Mouse (Mus musculus) MEL (cell line): ENCODE data around the gene Dnajc5g. TPM values are rescaled to one million over a fixed set of nuclear protein-coding genes. Genes with fewer than 3 reads are reported as not detected.

Experiments used
- DNase-seq: peaks from one replicate; pipeline ENCODE4 v3.0.0; 2011; ENCODE audit warnings: low read depth, low spot score
- H3K27ac ChIP-seq: 2 replicates; pipeline ENCODE4 v1.5.1; 2012; ENCODE audit warnings: low read depth, mild to moderate bottlenecking, control low read depth, low read length, moderate library complexity; ENCODE audit not compliant: control insufficient read depth
- H3K27me3 ChIP-seq, 2 experiments: fragments of 150-350 bp in 1 of 2; sonication (generic) in 1 of 2; 2 replicates each; pipeline ENCODE4 v1.6.1; 2012; ENCODE audit warnings: low read length in 2 of 2, mild to moderate bottlenecking in 2 of 2, improper control_type of control experiment in 1 of 2, moderate library complexity in 1 of 2; ENCODE audit not compliant: insufficient read depth in 2 of 2, control insufficient read depth in 1 of 2
- H3K36me3 ChIP-seq, 2 experiments: 2 replicates each; pipeline ENCODE4 v1.6.1; 2012 to 2014; ENCODE audit warnings: low read length in 2 of 2, improper control_type of control experiment in 1 of 2, inconsistent platforms in 1 of 2, mild to moderate bottlenecking in 1 of 2; ENCODE audit not compliant: insufficient read depth in 2 of 2, control insufficient read depth in 1 of 2
- H3K4me1 ChIP-seq, 2 experiments: fragments of 150-350 bp in 1 of 2; sonication (generic) in 1 of 2; 2 replicates each; pipeline ENCODE4 v1.6.1; 2012; ENCODE audit warnings: low read length in 2 of 2, improper control_type of control experiment in 1 of 2, mild to moderate bottlenecking in 1 of 2; ENCODE audit not compliant: insufficient read depth in 2 of 2, control insufficient read depth in 1 of 2
- H3K4me3 ChIP-seq, 2 experiments: fragments of 150-350 bp in 1 of 2; sonication (generic) in 1 of 2; 2 replicates each; pipeline ENCODE4 v1.5.1; 2012; ENCODE audit warnings: low read depth in 2 of 2, low read length in 2 of 2, mild to moderate bottlenecking in 2 of 2, moderate library complexity in 2 of 2, control low read depth in 1 of 2, improper control_type of control experiment in 1 of 2; ENCODE audit not compliant: control insufficient read depth in 1 of 2, insufficient read depth in 1 of 2
- H3K79me2 ChIP-seq: 2 replicates; pipeline ENCODE4 v1.6.1; 2012; ENCODE audit warnings: mild to moderate bottlenecking, low read length, moderate library complexity; ENCODE audit not compliant: control insufficient read depth, poor library complexity, insufficient read depth
- H3K9ac ChIP-seq: 2 replicates; pipeline ENCODE4 v1.6.1; 2012; ENCODE audit warnings: low read depth, mild to moderate bottlenecking, control low read depth, low read length, moderate library complexity; ENCODE audit not compliant: control insufficient read depth, poor library complexity, severe bottlenecking
- H3K9me3 ChIP-seq: fragments of 150-350 bp; sonication (generic); replicated peaks from 2 replicates; pipeline ENCODE4 v1.6.1; 2012; ENCODE audit warnings: mild to moderate bottlenecking, low read length, improper control_type of control experiment, moderate library complexity; ENCODE audit not compliant: insufficient read depth
- BHLHE40 ChIP-seq: IDR thresholded peaks from 2 replicates; pipeline ENCODE4 v1.6.1; 2012; ENCODE audit warnings: low read depth, mild to moderate bottlenecking, inconsistent platforms, low read length, improper control_type of control experiment, borderline replicate concordance
- CHD1 ChIP-seq: IDR thresholded peaks from 2 replicates; pipeline ENCODE4 v1.6.1; 2012; ENCODE audit warnings: low read depth, mild to moderate bottlenecking, inconsistent platforms, low read length, improper control_type of control experiment
- CHD2 ChIP-seq: IDR thresholded peaks from 2 replicates; pipeline ENCODE4 v1.6.1; 2011; ENCODE audit warnings: low read length, improper control_type of control experiment
- CTCF ChIP-seq, 3 experiments: IDR thresholded peaks in 2 of 3; conservative IDR thresholded peaks in 1 of 3; 2 replicates each; pipeline ENCODE4 v1.5.1; 2011 to 2012; ENCODE audit warnings: low read length in 3 of 3, low read depth in 2 of 3, mild to moderate bottlenecking in 2 of 3, improper control_type of control experiment in 1 of 3, inconsistent platforms in 1 of 3, mixed read lengths in 1 of 3, moderate library complexity in 1 of 3; ENCODE audit not compliant: control insufficient read depth in 1 of 3, insufficient read depth in 1 of 3, poor library complexity in 1 of 3, severe bottlenecking in 1 of 3
- ELF1 ChIP-seq: IDR thresholded peaks from 2 replicates; pipeline ENCODE4 v1.6.1; 2014; ENCODE audit warnings: low read depth, mild to moderate bottlenecking, inconsistent platforms, low read length, improper control_type of control experiment, moderate library complexity
- GABPA ChIP-seq: IDR thresholded peaks from 2 replicates; pipeline ENCODE4 v1.6.1; 2012; ENCODE audit warnings: low read depth, mild to moderate bottlenecking, inconsistent platforms, low read length, improper control_type of control experiment, moderate library complexity
- GATA1 ChIP-seq: IDR thresholded peaks from 2 replicates; pipeline ENCODE4 v1.6.1; 2011; ENCODE audit warnings: low read depth, low read length, improper control_type of control experiment
- HCFC1 ChIP-seq: IDR thresholded peaks from 2 replicates; pipeline ENCODE4 v1.6.1; 2012; ENCODE audit warnings: low read depth, mild to moderate bottlenecking, inconsistent platforms, low read length, improper control_type of control experiment, moderate library complexity
- KAT2A ChIP-seq: conservative IDR thresholded peaks from 2 replicates; pipeline ENCODE4 v1.6.1; 2012; ENCODE audit warnings: low read depth, low read length, improper control_type of control experiment, inconsistent platforms
- MAX ChIP-seq: IDR thresholded peaks from 2 replicates; pipeline ENCODE4 v1.6.1; 2011; ENCODE audit warnings: low read length, improper control_type of control experiment
- MEF2A ChIP-seq: IDR thresholded peaks from 2 replicates; pipeline ENCODE4 v1.6.1; 2014; ENCODE audit warnings: low read depth, mild to moderate bottlenecking, inconsistent platforms, low read length, improper control_type of control experiment; ENCODE audit not compliant: poor library complexity, insufficient replicate concordance, severe bottlenecking; ENCODE audit errors: extremely low read depth
- MXI1 ChIP-seq: IDR thresholded peaks from 2 replicates; pipeline ENCODE4 v1.6.1; 2011; ENCODE audit warnings: mild to moderate bottlenecking, low read depth, low read length, improper control_type of control experiment
- MYB ChIP-seq: IDR thresholded peaks from 2 replicates; pipeline ENCODE4 v1.6.1; 2011; ENCODE audit warnings: mild to moderate bottlenecking, low read depth, low read length, improper control_type of control experiment
- MYC ChIP-seq: IDR thresholded peaks from 2 replicates; pipeline ENCODE4 v1.6.1; 2011; ENCODE audit warnings: low read depth, mild to moderate bottlenecking, low read length, improper control_type of control experiment, moderate library complexity
- POLR2A ChIP-seq, 2 experiments: IDR thresholded peaks; 2 replicates each; pipeline ENCODE4 v1.6.1; 2011 to 2012; ENCODE audit warnings: low read length in 2 of 2, mild to moderate bottlenecking in 2 of 2, control low read depth in 1 of 2, improper control_type of control experiment in 1 of 2, low read depth in 1 of 2, moderate library complexity in 1 of 2; ENCODE audit not compliant: control insufficient read depth in 1 of 2, insufficient read depth in 1 of 2, poor library complexity in 1 of 2
- RAD21 ChIP-seq: IDR thresholded peaks from 2 replicates; pipeline ENCODE4 v1.6.1; 2011; ENCODE audit warnings: mild to moderate bottlenecking, low read depth, low read length, improper control_type of control experiment
- SIN3A ChIP-seq: IDR thresholded peaks from 2 replicates; pipeline ENCODE4 v1.6.1; 2012; ENCODE audit warnings: low read length, improper control_type of control experiment, inconsistent platforms
- TAL1 ChIP-seq: IDR thresholded peaks from 2 replicates; pipeline ENCODE4 v1.6.1; 2012; ENCODE audit warnings: mild to moderate bottlenecking, inconsistent platforms, low read length, moderate library complexity, mixed read lengths
- TBP ChIP-seq: IDR thresholded peaks from 2 replicates; pipeline ENCODE4 v1.8.0; 2011; ENCODE audit warnings: low read depth, low read length, improper control_type of control experiment
- UBTF ChIP-seq: IDR thresholded peaks from 2 replicates; pipeline ENCODE4 v1.6.1; 2012; ENCODE audit warnings: low read depth, mild to moderate bottlenecking, inconsistent platforms, low read length, improper control_type of control experiment, moderate library complexity, borderline replicate concordance; ENCODE audit not compliant: insufficient read depth
- USF1 ChIP-seq: IDR thresholded peaks from 2 replicates; pipeline ENCODE4 v1.6.1; 2014; ENCODE audit warnings: low read depth, mild to moderate bottlenecking, inconsistent platforms, low read length, improper control_type of control experiment, moderate library complexity
- ZKSCAN1 ChIP-seq: IDR thresholded peaks from 2 replicates; pipeline ENCODE4 v1.6.1; 2012; ENCODE audit warnings: low read depth, mild to moderate bottlenecking, inconsistent platforms, low read length, improper control_type of control experiment, moderate library complexity
- ZMIZ1 ChIP-seq: IDR thresholded peaks from 2 replicates; pipeline ENCODE4 v1.6.1; 2012; ENCODE audit warnings: low read depth, mild to moderate bottlenecking, inconsistent platforms, low read length, improper control_type of control experiment, moderate library complexity
- ZNF384 ChIP-seq: IDR thresholded peaks from 2 replicates; pipeline ENCODE4 v1.6.1; 2012; ENCODE audit warnings: low read depth, mild to moderate bottlenecking, inconsistent platforms, low read length, improper control_type of control experiment
- polyA plus RNA-seq, 2 experiments: library from polyadenylated mRNA; stranded (reverse) in 1 of 2; unstranded in 1 of 2; fragments of >175 nt in 1 of 2; fragments of >200 nt in 1 of 2; gene quantifications; 2 replicates each; pipeline versions ENCODE4 v1.2.1 to v1.2.4; 2012; ENCODE audit warnings: low replicate concordance in 2 of 2, low read depth in 1 of 2; ENCODE audit not compliant: insufficient read length in 2 of 2, insufficient read depth in 1 of 2, missing spikeins in 1 of 2
- total RNA-seq: library from RNA; depleted of rRNA; stranded (reverse); fragments of 300-350 nt; gene quantifications from 2 replicates; pipeline ENCODE4 v1.2.3, GENCODE M21; 2012

Dnajc5g gene
- total and polyA plus RNA-seq, 3 experiments, result not detected

GRCm38 (mm10) chr5:31110781-31111180 is 4.7 kb downstream of the Dnajc5g start (continued):
- TF ChIP-seq GATA1 (no peak), SIN3A (0 out of 2 replicates have a peak, but pooled peaks have one; percentile 31), ZKSCAN1 (no peak), UBTF (no peak), USF1 (no peak), MEF2A (no peak), GABPA (no peak), ELF1 (no peak), POLR2A (IDR thresholded peaks at IDR 0.05; ENCODE audit: control insufficient read depth in 1 of 2, insufficient read depth in 1 of 2, low read depth in 1 of 2, low read length in 2 of 2, poor library complexity in 1 of 2) (no peak), TAL1 (no peak), CTCF (IDR thresholded peaks at IDR 0.05 in 2 of 3, conservative IDR thresholded peaks at IDR 0.05 in 1 of 3; ENCODE audit: control insufficient read depth in 1 of 3, insufficient read depth in 1 of 3, low read depth in 2 of 3, low read length in 3 of 3, poor library complexity in 1 of 3, severe bottlenecking in 1 of 3) (peak; percentile 47 to 78 (median 74)), HCFC1 (no peak), MYB (no peak), TBP (no peak), CHD2 (no peak)

- Histone ChIP-seq H3K9ac (no peak within 1 kb of the TSS), H3K4me1 (peaks cover 1 to 4% of the 10 kb centered on the region in 2 experiments; a peak in 3 of 4 replicates), H3K79me2 (no peaks in the 10 kb centered on the region), H3K4me3 (no peak within 1 kb of the TSS), H3K9me3 (no peaks in the 10 kb centered on the region), H3K27me3 (peaks cover 6 to 18% of the 10 kb centered on the region in 2 experiments), H3K27ac (no peak within 1 kb of the TSS), H3K36me3 (peaks cover 0 to 4% of the 10 kb centered on the region in 2 experiments; a peak in 1 of 4 replicates)
- TF ChIP-seq MAX (no peak), RAD21 (no peak), KAT2A (no peak), ZMIZ1 (no peak), UBTF (no peak), CHD1 (no peak), ZNF384 (no peak), MXI1 (no peak), BHLHE40 (no peak), ZKSCAN1 (no peak), MYC (no peak)
- DNase-seq, result no peak
Measured at GRCm38 (mm10) chr5:31116354-31116753, 10.3 kb downstream of the Dnajc5g start, which contains the start of gene Trim54. Gene Trim54, plus strand, starts transcription at chr5:31116712.
